Mouse (Mus musculus) adrenal gland, adult 18-20 months (tissue): ENCODE data around the gene Ldlr. TPM values are rescaled to one million over a fixed set of nuclear protein-coding genes. Genes with fewer than 3 reads are reported as not detected.

Source experiments
- DNase-seq, 2 experiments: peaks; one replicate each; pipeline ENCODE4 v3.0.0; 2021 to 2022; ENCODE audit warnings: low spot score in 2 of 2
- total RNA-seq, 2 experiments: library from RNA; stranded (reverse); gene quantifications; 1 replicate in 1 of 2; 2 replicates in 1 of 2; pipeline ENCODE4 v1.2.3; 2021

Ldlr gene
- total RNA-seq, 2 experiments from 2014 or later = 135 to 173 TPM

DNA sequence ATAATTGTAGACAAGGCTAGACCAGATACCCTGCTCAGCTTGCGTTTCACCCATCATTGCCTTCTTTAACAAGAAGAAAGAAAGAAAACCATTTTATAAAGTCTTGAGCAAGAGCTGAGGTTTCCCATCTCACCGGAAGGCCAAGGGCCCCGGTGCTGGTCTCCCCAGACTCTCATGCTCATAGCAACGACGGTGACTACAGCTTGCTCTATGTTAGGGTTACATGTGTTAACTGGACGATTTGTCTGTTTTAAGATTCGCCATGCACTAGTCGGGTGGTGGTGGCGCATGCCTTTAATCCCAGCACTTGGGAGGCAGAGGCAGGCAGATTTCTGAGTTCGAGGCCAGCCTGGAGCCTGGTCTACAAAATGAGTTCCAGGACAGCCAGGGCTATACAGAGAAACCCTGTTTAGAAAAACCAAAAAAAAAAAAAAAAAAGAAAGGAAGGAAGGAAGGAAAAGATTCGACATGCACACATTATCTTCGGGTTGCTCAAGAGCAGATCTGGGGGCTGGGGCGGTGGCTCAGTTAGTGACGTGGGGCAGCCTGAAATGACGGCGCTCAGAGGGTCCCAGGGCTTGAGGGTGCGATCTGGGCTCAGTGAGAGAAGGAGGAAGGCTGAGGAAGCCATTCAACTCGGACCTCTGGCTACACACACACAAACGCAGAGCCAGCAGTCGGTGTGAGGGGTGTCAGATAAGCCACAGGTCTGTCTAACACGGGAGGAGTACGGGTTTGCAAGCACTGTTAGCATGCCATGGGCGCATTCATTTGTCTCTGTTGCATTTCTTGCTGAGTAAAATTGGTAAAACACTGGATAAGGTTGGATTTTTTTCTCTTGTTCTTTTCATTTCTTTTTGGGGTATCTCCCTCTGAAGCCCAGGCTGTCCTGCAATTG lies 2.2 kb downstream of the Ldlr start:
- DNase-seq = no peak

DNA sequence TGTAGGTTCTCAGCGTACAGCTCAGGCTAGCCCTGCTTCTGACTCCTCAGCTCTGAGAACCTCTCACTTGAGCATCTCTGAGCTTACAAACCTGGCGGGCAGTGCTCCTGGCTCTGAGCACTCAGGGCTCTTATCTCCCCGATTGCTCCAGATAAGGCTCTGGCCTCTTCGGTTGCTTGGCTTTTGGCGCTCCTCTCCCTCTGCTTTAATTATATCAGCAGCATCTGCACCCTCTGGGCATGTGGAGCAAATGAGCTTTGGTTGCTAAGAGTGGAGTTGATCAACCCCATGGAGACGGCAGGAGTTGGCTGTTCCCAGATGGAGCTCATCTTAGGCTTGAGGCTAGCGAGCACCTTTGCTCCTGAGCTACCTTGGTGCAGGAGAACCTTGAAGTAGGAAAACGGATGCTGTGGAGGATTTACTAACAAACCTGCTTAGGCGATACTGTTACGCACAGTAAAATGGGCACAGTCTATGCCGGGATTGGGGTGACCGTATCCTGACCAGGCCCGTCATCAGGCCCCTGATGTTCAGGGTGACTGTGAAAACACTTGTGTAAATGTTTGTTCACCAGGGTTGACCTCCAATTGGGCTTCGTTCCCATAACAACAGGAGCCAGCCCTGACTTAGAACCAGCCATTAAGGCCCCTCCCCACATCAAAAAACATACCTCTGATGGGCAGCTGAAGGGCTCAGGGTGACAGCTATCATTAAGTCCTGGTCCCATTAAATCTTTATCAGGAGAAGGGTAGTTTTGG lies 3.1 kb downstream of the Ldlr start:
- DNase-seq = no peak

DNA sequence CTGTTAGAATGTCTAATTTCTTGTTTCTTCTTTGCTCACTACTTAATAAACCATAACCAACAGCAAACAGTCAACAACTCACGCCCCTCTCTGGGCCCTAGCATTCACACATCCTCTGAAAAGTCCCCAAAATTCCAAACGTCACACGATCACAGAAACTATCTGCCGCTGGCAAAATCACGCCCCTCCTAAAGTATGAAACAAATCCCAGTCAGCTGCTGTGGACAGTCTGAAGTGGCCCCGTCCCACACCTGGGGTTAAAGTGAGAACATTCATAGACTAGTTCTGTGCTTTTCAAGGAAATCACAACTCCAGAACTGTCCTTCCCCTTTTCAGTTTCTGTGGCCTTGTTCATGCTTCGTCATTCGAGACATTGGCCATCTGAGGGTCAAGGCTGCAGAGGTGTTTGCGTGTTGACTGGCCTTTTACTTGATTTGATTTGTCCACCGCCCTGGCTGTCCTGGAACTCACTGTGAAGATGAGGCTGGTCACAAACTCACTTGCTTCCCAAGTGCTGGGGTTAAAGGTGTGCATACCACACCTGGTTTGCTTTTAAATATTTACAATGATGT lies 5.1 kb downstream of the Ldlr start:
- peak in 1 of 2 experiments; percentile 49 for DNase-seq

DNA sequence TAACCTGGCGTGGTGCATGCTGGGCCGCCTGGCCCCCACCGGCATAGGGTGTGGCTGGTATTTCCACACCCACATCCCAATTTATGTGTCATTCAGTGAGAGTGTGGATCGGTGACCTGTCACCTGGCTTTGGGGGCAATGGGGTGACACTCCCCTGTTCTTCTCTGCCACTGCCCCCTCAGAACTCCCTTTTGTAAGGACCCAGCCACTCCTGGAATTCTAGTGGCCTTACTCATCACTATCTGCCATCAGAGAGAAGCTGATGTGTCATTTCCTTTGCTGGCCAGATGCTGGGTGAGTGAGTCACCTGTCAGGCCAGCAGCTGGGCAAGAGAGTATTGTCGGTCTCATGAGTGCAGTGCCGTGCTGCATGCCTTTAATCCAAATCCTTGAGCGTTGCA lies 6.0 kb downstream of the Ldlr start:
- no peak for DNase-seq

DNA sequence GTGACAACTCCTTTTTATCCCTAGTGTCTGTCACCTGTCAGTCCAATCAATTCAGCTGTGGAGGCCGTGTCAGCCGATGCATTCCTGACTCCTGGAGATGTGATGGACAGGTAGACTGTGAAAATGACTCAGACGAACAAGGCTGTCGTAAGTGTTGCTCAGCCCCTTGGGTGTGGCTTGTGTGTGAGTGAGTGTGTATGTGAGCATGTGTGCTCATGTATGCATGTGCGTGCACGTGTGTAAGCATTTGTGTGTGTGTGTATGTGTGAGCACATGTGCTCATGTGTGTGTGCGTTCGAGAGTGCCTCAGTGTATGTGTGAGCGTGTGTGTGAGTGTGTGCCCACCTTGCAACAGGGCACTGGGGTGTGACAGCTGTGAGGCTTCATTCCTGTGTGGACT lies 9.0 kb downstream of the Ldlr start:
- no peak for DNase-seq

DNA sequence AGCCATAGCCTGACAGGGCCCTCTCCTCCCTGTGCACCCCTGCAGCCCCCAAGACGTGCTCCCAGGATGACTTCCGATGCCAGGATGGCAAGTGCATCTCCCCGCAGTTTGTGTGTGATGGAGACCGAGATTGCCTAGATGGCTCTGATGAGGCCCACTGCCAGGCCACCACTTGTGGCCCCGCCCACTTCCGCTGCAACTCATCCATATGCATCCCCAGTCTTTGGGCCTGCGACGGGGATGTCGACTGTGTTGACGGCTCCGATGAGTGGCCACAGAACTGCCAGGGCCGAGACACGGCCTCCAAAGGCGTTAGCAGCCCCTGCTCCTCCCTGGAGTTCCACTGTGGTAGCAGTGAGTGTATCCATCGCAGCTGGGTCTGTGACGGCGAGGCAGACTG lies 10.2 kb downstream of the Ldlr start:
- DNase-seq = no peak

DNA sequence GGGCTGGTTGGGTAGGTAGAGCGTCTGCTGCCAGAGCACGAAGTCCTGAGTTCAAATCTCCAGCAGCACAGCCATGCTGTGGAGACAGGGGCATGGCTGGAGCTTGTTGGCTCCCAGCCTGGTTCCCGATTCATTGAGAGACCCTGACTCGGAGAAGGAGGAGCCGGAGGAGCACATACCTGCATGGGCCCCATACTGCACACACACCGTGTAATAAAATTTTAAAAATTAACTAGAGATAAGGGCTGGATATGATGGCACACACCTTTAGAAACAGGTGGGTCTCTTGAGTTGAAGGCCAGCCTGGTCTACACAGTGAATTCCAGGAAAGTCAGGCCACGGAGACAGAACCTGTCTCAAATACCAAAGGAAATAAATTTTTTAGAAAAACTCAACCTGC lies 10.7 kb downstream of the Ldlr start:
- no peak for DNase-seq

DNA sequence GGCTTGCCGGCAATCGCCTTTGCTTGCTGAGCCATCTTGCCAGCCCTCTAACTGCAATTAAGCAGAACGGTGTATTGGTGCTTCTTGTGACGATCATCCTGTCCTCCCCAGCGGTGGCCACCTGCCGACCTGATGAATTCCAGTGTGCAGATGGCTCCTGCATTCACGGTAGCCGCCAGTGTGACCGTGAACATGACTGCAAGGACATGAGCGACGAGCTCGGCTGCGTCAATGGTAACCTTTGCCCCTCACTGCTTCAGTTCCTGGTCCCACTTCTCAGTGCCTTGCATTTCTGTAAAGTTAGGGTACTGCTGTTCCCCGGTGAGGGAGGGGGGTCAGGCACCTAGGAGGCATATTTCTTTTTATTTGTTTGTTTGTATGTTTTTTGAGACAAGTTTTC lies 11.8 kb downstream of the Ldlr start:
- DNase-seq = no peak

DNA sequence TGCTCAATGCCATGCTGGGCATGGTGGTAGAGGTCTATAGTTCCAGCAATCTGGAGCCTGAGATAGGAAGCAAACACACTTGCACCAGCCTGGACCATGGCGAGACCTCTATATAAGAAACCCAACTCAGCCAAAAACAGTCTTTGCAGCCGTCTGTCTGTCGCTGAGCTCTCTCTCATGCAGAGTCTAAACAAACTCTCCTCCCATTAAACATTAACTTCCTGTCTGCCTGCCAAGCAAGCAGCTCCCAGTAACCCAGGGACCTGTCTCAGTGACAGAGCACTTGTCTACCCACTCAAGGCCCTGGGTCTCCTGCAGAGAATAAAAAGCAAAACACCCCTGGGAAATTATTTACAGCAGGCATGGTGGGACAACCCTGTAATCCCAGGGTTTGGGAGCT lies 13.3 kb downstream of the Ldlr start:
- DNase-seq = no peak

DNA sequence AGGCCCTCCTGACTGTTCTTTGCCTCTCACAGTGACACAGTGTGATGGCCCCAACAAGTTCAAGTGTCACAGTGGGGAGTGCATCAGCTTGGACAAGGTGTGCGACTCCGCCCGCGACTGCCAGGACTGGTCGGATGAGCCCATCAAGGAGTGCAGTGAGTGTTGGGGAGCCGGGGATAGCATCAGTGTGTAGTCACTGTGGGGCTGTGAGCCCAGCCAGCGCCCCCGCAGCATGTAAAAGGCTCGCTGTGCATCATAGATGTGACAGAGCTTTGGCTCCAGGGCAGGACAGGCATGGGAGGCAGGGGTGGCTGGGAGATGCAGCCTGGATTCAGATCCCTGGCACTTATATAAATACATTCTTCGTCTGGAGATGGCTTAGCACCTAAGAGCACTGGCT lies 13.9 kb downstream of the Ldlr start:
- no peak for DNase-seq

DNA sequence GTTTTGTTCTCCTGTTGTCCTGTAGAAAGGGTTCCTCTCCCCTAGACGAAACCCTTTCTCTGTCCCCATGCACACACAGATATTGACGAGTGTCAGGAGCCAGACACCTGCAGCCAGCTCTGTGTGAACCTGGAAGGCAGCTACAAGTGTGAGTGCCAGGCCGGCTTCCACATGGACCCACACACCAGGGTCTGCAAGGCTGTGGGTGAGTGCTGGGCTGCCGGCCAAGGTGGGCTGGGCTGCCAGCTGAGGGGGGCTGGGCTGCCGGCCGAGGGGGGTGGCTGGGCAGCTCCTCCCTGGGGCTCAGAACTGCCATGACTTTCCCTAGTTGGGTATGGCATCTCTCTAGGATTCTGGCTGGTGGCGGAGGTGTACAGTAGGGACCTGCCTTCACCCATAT lies 15.5 kb downstream of the Ldlr start:
- no peak for DNase-seq

DNA sequence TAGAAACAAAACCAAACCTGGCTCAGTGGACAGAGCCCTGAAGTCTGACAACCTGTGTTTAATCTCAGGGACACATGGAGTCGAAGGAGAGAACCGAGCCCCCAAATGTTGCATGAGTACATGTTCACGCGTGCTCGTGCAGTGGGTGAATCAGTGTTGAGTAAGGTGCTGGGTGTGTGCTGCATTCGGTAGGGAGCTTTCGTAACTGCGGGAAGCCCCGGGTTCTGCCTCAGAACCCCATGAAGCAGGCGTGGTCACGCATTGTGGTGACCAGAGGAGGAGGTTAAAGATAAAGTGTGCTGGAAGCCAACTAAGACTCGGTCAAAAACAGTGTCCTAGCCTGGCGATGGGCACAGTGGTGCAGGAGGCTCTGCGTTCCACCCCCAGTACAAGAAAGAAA lies 17.1 kb downstream of the Ldlr start:
- DNase-seq = no peak

DNA sequence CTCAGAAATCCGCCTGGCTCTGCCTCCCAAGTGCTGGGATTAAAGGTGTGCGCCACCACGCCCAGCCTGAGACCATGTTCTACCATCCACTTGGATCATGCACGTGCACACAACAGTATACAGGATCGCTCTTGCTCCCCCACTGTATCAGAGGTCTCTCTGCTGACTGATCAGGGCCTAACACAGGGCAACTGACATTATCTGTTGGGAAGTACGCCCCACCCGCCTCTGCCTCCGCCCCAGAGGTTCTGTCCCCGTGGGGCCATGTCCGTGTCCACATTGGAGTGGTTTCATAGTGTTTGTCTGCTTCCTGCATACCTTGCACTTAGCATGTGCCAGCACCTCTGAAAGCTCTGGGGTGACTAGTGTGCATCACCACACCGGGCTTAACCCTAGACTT lies 18.2 kb downstream of the Ldlr start:
- no peak for DNase-seq

DNA sequence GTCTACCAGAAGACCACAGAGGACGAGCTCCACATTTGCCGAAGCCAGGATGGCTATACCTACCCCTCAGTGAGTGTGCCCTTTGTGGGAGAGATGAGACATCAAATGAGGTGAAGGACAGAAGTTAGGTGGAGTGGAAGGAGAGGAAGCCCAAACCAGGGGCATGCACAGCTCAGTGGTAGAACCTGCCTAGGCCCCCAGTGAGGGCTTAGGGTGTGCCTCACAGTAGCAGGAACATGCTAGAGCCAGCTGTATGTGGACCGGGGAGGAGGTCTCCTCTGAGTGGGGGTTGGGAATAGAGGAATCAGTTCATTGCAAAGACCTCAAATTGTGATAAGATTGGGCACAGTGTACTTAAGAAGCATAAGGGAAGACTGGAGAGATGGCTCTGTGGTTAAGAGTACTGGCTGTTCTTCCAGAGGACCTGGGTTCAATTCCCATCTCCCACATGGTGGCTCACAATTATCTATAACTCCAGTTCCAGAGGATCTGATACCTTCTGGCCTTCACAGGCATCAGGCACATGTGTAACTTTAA lies 24.0 kb downstream of the Ldlr start:
- no peak for DNase-seq

DNA sequence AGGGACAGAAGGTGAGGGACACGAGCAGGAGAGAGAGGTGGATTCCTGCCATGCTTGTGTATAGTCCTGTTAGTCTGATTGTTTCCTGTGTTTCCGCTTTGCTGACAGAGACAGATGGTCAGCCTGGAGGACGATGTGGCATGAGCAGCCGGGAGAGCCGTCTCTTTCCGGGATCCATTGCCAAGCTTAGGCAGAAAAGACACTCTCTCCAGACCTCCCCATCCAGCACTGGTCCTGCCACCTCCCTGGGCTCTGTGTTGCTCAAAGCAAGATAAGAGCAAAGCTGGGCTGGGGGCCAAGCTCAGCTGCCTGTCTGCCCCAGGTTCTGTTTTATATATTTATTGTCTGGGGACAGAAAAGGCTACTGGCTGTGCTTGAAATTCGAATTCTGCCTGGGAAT lies 24.8 kb downstream of the Ldlr start:
- no peak for DNase-seq

DNA sequence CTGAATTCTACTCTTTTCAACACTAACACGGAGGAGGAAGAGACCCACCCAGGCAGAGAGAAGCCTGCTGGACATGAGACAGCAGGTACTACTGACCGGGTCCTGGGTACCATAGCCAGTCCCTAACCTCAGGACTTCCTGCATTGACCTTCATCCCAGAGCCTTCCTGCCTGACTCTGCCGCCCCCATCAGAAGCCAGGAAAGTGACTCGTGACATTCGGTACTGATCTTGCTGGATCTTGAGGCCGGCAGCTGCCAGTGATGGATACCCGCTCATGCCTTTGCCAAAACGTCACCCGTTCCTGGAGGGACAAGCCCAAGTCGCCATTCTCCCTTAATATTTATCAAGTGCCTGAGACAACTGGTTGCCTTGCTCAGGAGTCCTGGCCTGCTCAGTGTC lies 25.2 kb downstream of the Ldlr start:
- DNase-seq = no peak

DNA sequence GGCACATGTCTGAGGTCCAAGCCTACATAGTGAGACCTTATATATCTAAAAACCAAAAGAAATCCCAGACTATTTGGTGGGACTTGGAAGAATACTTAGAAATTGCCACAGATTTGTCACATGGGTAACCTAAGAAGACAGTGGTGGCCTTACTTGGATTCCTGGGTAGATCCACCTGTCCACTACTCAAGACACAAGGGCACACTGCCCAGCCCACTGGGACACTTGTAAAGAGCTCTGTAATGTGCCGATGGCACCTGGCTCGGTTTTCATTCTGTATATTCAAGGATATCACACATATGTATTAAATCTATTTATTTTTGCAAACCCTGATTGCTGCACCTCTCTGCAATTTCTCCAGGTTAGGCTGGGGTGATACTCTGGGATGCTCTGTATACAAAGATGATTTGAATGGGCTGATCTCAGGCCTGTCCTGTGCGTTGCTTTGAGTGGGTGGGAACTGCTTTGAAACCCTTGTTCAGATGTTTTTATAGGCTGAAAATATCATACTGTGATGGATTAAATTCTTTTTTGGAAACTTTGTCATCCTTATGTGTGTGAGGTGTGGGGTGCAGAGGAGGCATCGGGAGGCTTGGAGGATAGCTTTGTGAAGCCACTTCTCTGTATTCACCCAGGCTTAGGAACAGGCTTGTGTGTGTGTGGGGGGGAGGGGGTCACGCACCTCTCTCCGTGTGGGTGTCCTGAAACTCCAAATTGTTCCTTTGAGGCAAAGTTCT lies 26.3 kb downstream of the Ldlr start:
- DNase-seq = no peak

DNA sequence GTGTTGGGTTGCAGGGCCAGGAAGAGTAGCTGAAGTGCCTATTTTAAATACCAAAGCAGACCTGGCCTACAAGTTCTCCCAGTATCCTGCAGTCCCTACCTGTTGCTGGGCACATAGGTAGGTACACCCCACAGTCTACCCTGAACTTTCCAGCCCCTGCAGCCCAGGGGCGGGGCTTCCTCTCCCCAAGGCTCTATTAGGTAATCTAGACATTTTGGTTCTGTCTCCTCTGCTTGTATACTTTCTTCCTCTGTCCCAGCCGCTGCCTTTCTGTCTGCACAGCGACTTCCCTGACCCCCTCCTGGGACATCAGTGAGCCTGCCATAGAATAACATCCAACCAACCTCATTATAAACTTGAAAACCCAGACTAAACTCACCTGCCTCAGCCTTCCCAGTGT lies 27.1 kb downstream of the Ldlr start:
- no peak for DNase-seq

DNA sequence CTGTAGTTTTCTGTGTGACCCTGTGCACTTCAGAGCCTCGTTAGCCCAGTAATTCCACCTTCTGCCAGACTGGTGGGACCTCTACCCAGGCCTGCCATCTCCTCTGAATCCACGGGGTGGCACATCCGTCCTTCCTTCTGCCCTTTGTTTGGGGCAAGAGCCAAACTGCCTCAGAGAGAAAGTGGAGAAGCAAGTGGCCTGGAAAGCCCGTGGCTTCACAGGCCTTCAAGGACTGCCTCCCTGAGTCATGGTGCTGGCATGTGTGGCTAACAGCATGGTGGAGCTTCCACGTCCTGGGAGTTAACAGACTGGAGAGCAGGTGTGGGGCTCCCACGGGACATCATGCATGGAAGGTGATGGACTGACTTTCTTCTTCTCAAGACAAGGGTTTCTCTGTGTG lies 28.1 kb downstream of the Ldlr start:
- peak in 1 of 2 experiments; percentile 47 for DNase-seq

DNA sequence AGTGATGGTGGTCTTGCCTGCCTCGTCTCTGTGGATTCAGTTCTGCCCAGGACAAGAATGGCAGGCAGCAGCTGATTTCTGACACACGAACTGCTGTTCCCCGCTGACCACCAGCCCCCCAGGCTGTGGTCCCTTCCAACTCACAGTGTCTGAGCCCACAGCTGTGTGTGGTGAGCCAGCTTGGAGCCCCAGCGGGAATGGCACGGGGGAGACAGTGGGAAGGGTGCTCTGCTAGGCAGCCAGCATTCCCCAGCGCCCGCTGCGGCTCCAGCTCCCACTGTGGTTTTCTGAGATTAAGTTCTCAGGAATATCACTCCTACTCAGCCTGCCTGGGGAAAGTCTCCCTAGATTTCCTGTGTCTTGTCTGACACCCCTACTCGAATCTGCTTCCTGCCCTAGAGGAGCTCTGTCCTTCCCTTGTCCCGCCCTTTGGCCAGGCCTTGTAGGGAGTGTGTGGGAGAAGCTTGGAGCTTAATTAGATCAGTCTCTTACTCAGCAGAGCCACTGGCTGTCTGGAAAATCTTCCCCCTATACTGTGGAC lies 29.0 kb downstream of the Ldlr start:
- no peak for DNase-seq

DNA sequence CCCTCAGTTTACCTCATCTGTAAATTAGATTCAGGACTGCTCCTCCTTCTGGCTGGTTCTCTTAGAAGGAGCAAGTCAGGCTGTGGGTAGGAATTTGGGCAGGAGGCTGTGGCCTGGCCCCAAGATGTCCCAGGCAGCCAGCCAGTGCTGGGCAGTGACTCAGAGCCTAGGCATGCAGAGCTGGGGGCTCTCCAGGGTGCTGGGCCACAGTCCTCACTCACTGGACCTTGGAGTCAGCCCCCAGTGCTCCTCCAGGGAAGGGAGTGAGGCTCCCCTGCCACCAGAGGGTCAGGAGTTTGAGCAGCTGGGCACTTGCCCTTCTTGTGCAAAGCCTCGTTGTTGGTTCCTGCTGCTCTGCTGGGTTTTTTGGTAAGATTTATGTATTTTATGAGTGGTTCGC lies 30.7 kb downstream of the Ldlr start:
- DNase-seq = peak; percentile 77
